Mouse (Mus musculus): Measurements from ENCODE around the gene Rc3h1.
"Not testable (repeated sequence)": the region's sequence is repeated elsewhere in the genome, so short reads cannot be mapped to it uniquely, and the experiment has no call there.

Gene Rc3h1

DNA sequence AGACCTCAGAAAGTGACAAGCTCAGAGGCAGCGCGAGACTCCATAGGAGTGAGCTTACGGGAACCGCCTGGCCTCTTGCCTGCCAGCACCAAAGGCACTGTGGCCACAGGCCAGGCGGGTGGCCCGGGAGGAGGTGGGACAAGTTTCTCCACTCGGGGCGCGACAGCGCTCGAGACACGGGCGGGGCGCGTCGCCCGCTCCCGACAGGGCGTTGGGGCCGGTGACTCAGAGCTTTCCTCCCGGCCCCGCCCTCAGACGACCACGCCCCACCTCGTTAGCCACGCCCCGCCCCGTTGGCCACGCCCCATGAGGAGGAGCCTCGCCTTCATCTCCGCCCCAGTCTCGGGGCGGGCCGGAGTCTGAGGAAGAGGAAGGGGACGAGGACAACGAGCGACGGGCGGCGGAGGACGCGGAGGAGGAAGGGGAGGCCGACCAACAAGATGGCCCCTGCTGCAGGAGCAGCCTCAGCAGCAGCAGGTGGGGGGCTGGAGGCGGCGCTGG is at the start of gene Rc3h1:
Gene Rc3h1 (plus strand): TSS at position 362 of the 501 bp plus-strand sequence.
- DNase-seq (ENCODE audit: low spot score): peak; percentile 95

DNA sequence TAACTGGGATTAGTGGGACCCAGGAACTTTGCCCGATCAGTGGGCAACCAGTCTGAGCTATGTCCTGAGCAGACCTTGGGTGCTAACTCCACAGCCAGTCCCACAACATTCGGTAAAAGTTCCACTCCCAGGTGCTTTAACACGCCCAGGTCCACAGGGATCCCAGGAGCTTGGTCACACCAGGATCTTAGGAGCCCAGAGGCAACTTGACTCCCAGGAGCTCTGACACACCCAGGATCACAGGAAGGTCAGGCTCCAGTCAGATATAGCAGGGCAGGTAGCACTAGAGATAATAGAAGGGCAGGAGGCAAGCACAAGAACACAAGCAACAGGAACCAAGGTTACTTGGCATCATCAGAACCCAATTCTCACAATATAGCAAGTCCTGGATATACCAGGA is 48.1 kb upstream of the Rc3h1 start:
- no peak for DNase-seq (ENCODE audit: low spot score)

DNA sequence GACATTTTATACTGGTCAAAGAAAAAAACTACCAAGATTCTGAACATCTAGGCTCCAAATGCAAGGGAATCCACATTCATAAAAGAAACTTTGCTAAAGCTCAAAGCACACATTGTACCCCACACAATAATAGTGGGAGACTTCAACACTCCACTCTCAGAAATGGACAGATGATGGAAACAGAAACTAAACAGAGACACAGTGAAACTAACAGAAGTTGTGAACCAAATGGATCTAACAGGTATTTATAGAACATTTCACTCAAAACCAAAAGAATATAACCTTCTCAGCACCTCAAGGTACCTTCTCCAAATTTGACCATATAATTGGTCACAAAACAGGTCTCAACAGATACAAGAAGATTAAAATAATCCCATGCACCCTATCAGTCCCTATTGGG is 46.3 kb upstream of the Rc3h1 start:
- DNase-seq (ENCODE audit: low spot score): not testable (repeated sequence)

DNA sequence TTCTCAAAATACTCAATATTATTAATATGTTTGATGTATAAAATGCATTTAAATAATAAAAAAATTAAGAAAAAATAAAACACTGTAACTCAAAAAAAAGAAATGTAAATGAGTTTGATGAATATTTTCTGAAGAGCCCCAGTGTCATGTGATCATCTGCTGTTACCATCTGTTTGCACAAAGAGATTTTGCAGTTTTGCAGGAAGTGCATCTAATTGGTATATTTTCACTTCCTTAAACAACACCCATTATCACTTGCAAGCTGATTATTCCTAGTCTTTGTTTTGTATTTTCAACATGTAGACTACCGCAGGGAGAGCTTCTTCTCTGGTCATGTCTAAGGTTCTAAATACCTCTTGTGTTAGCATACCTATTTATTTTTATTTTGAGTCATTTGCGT is 45.1 kb upstream of the Rc3h1 start:
- no peak for DNase-seq (ENCODE audit: low spot score)

DNA sequence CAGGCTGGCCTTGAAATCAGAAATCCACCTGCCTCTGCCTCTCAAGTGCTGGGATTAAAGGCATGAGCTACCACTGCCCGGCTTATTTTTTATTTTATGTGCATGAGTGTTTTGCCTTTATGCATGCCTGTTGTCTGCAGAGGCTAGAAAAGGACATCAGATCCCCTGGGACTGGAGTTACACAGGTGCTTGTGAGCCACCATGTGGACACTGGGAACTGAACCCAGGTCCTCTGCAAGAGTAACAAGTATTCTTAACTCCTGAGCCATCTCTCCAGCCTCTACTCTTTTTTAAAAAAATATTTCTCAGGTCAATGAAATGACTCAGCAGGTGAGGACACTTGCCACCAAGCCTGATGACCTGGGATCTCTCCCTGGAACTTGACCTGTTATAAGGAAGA is 44.6 kb upstream of the Rc3h1 start:
- DNase-seq (ENCODE audit: low spot score): no peak

DNA sequence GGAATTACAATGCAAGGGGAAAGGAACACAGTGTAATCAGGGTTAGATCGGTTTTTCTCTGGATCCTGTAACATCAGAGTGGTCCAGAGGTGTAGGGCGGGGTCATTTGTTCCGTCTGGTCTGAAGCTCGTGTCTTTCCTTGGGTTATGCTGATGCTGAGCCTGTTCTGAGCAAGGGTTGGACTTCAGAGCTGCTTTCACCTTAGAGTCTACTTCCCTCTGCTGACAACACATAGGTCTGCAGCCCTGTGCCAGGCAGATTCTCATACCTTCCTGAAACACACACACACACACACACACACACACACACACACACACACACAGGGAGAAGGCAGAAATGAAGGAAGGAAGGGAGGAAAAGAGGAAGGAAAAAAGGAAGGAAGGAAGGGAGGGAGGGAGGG is 43.2 kb upstream of the Rc3h1 start:
- DNase-seq (ENCODE audit: low spot score): no peak

DNA sequence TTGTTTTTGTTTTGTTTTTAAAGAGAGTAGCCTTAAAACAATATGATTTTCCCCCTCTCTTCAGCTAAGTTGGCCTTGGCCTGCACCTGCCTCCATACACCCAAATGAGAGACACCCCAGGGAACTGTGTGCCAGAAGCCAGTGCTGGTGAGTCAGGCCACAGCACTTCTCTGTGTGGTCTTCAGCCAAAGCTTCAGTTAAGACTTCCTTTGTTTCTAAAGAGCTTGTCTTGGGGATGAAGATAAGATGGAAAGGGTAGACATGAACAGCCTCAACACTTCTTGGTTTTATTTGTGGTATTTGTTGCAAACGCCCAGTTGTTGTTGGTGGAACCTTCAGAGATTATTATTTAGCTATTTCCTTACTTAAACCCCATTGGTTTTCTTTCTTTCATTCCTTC is 31.5 kb upstream of the Rc3h1 start:
- DNase-seq (ENCODE audit: low spot score): no peak

DNA sequence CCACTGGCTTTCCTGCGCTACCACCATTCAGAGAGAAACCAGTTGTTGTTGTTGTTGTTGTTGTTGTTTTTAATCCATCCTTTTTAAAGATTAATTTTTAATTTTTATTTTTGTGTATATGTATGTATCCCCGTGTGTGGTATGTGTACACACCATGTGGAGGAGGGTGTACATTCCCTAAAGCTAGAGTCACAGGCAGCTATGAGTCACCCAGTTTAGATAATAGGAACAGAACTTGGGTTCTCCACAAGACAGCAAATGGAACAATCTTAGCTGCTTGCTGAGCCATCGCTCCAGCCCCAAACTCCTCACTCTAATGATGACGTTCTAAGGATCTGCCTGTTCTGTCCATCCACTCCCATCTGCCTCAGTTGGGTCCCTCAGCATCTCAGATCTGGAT is 29.2 kb upstream of the Rc3h1 start:
- no peak for DNase-seq (ENCODE audit: low spot score)

DNA sequence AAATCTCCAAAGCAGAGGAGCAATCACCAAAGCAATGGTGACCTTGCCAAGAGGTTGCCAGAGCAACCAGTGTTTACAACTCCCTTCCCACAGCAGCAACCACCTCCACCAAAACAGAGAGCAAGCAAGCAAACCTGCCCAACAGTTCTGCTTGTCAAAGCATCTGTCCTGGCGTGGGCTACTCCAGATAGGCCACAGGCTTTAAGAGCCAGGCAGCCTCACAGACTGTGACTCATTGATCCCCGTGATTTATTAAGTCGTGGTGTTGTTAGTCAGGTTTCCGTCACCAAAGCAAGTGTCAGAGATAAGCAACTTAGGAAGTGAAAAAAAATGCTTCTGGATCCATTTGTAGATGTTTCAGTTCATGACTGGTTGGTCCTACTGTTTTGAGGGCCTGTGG is 27.7 kb upstream of the Rc3h1 start:
- no peak for DNase-seq (ENCODE audit: low spot score)

DNA sequence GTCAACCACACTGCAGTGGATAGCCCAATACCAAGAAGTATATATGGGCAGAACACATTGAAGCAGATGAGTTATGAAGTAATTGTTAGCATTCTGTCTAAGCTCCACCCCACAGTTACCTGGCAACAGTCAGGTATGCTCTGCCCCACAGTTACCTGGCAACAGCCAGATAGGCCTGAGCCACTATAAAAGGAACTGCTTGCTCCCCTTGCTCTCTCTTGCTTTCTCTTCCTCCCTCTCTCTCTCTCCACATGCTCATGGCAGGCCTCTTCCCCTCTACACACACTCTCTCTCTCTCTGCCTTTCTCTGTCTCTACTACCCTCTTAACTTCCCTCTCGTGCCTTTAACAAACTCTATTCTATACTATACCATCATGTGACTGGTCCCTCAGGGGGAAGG is 24.8 kb upstream of the Rc3h1 start:
- DNase-seq (ENCODE audit: low spot score): not testable (repeated sequence)

DNA sequence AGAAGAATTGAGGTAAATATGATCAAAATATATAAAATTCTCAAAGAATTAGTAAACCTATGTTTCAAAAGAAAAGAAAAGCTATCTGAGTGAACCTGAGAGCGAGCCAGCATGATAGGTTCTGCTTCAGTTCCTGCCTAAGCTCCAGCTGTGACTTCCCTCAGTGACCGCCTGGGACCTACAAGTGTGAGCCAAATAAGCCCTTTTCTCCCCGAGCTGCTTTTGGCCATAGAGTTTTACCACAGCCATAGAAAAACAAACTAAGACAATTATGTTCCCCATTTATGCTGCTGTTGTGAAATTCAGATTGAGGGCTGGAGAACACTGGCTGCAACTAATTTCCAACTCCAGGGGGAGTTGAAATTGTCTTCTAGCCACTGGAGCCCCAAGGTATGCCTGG is 24.2 kb upstream of the Rc3h1 start:
- DNase-seq (ENCODE audit: low spot score): no peak

DNA sequence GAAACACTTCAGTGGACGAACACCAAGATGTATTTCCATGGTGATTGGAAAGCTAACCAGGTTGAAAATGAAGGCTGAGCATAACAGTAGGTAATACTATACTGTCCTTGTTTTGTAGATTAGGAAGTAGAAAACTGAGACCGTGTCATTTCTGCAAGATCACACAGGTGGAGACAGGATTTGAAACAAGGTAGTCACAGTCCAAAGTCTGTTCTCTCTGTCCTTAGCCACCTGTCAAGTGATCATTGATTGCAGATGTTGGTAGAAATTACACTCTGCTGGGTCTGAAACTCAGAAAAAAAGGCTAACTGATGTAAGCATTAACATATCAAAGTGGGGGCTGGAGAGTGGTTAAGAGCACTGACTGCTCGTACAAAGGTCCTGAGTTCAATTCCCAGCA is 21.9 kb upstream of the Rc3h1 start:
- DNase-seq (ENCODE audit: low spot score): no peak

DNA sequence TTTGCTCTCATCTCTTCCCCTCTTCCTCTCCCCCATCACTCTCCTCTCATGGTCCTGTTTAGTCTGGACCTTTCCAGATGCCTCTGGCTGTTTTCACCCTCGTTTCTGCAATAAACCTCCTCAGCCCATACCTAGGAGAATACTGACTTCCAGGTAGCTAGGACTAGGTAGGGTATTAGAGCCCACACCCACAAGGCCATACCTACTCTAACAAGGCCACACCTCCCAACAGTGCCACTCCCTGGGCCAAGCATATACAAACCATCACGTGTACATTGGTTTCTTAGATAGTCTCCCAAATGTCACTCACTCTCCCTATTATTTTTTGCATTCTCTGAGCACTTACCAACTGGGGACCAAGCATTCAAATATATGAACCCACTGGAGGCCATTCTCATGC is 21.2 kb upstream of the Rc3h1 start:
- DNase-seq (ENCODE audit: low spot score): no peak

DNA sequence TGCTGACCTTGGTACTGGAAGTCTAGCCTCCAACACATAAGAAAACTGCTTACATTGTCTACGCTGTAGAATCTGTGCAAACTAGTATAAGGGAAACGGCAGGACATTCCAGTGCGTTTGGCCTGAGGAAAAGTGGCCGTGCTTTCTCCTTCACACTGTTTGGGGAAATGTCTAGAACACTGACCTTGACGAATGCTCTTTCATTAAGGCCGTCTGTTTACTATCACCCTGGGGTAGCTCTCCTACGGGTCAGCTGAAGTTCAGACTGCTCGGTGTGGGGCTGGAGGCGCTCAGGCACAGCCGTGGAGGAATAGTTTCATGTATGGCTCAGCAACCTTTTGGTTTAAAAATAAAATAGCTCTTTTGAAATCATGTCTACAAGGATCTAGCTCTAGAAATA is 6.5 kb upstream of the Rc3h1 start:
- DNase-seq (ENCODE audit: low spot score): no peak

DNA sequence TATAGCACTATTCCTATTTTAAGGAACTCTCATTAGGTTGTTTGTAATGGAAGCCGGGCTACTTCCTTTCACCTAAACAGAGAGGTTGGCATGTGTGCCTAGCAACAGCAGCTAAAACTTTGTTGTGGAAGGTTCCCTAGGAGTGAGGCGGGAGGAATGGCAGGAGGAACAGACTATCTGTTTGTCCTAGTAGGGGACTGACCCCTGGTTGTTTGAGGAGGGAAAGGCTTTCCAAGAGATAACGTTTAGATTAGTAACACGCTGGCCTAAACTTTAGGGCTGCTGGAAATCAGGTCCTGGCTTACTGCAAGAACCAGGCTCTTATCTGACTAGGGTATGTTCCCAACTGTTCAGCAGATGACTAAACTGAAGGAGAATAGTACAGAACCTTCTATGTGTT is 2.2 kb upstream of the Rc3h1 start:
- no peak for DNase-seq (ENCODE audit: low spot score)

DNA sequence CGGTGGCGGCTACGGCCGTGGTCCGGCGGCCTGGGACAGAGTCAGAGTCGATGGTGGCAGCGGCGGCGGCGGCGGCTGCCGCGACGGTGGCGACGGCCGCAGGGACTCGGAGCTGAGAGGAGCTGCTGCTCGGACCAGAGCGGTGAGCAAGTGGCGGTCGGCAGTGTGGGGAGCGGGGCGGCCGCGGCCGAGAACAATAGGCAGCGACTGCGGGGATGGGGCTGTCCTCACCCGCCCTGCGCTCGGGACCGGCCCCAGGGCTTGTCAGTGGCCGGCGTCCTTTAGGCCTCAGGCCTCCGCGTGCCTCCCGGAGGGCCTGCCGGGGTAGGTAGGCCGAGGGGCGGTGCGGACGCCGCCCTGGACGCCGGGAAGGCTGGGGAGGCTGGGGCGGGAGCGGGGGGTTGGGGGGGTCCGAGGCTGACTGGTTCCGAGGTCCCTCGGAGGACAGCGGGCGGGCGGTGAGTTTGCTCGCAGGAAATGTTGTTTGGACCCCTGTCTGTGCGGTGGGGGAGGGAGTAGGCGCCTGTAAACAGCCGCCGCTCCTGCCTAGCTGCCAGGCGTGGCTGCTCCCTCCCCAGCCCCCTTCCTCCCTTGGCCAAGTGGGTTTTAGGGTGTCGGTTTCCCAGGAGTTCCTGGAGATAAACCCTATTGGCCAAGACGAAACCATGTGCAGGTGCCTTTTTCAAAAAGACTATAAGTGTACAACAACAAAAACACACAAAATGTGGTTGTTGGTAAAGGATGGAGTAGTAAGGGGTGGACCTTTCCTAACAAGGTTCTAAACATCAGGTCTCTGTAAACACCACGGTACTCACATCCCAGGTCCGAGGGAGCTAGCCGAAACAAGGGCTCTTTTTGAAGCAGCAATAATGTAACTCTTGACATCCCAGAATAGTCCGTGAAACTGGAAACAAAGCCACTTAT is 602 bp downstream of the Rc3h1 start:
- DNase-seq (ENCODE audit: low spot score): peak; percentile 65

DNA sequence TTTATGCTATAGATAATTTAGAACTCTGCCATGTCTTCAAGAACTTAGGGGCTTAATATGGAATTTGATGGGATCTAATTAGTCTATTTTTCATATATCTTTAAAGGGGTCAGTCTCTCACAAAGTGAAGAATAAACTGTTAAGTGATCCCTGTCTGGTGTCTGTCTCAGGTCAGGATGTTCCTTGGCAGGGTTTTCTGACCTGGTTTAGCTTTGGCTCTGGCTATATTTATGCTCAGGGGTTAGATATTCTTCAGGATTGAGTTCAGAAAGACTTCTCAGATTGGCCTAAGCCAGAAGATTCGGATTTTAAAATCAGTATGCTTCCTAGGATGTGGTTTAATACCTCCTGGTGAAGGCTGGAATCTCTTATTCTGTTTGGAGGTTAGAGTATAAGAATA is 4.0 kb downstream of the Rc3h1 start:
- DNase-seq (ENCODE audit: low spot score): no peak

DNA sequence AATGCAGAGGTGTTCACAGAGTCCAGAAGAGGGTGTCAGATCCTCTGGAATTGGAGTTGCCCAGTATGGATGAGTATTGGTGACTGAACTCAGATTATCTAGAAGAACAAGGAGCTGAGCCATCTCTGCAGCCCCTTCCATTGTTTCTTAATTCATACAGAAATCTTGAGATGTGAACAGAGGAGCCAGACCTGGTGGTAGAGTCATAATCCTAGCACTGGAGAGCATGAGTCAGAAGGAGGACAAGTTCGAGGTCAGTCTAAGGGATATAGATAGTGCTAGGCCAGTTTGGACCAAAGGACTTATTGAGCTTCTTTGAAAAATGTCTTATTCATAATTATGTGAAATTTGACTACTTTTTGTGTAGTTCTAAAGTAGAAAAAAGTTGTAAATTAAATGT is 4.6 kb downstream of the Rc3h1 start:
- DNase-seq (ENCODE audit: low spot score): no peak

DNA sequence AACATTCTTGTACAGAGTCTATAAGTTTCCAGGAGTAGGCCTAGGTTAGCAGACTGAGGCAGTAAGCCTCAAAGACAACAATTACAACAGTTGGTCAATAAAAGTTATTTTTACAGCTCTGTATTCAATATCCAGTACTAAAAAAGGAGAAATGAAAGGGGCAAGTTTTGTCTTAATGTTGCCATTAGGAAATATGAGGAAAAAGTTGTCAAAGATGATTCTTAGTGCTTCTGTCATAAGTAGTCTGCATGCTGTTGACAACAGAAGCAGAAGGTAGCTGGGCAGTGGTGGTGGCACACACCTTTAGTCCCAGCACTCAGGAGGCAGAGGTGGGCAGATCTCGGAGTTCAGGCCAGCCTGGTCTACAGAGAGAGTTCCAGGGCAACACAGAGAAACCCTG is 13.2 kb downstream of the Rc3h1 start:
- DNase-seq (ENCODE audit: low spot score): no peak

DNA sequence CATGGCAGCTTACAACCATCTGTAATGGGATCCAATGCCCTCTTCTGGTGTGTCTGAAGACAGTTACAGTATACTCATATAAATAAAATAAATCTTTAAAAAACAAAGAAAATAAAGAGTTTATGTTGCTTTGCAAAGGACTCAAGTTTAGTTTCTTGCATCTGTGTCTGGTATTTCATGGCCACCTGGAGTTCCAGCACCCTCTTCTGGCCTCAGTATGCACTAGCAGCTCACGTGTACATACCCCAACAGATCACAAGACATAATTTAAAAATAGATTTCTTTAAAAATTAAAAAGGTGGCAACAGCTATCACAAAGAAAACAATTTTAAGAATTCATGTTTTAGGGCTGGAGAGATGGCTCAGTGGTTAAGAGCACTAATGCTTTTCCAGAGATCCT is 15.7 kb downstream of the Rc3h1 start:
- no peak for DNase-seq (ENCODE audit: low spot score)

DNA sequence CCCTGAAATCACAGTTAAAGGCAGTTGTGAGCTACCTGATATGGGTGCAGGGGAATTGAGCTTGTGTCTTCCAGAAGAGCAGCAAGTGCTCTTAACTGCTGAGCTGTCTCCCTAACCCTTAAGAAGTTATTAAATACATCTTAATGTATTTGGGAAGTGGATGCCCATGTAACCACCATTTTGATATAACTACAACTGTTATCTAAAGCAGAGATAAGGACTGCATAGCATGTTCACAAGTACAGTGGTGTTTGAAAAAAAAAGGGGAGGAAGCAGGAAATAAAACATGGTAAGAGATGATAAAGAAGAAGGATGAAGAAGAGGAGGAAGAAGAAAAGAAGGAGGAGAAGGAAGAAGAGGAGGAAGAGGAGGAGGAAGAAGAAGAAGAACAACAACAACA is 25.1 kb downstream of the Rc3h1 start:
- DNase-seq (ENCODE audit: low spot score): no peak

DNA sequence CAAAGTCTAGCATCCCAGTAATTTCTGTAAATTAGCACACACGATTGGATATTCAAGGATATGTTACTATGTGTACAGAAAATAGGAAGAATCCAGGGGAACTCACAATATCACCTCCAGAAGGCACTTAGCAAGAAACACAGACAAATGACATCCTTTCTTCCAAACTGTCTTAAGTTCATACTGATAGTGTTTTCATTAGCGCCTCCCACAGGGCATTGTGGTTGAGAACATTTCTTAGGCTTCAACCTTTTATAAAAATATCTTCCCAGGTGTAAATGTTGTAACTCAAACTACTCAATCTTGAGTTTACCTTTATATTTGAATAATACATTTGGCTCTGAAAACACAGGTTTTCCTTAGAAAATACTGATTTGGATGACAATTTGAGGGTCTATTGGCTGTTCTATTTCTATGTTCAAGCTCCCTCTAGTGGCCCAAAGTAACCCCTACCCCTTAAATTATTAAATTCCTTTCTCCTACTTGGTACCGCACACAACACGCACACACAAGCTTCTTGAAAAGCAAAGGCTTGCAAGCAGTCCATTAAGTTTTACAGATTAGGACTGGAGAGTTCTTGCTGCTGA is 27.8 kb downstream of the Rc3h1 start:
- DNase-seq (ENCODE audit: low spot score): peak; percentile 80

DNA sequence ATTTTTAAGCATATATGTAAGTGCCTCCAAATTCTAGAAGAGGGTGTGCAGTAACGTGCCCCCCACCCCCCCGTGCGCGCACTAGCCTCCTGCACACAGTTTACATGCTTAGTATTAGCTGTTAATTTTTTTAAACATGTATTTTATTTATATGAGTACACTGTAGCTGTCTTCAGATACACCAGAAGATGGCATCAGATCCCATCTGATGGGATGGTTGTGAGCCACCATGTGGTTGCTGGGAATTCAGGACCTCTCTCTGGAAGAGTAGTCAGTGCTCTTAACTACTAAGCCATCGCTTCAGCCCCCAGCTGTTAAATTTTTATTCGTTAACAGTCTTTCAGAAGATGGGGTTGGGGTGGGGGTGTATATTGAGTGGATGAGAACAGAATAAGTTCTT is 29.3 kb downstream of the Rc3h1 start:
- peak; percentile 20 for DNase-seq (ENCODE audit: low spot score)

DNA sequence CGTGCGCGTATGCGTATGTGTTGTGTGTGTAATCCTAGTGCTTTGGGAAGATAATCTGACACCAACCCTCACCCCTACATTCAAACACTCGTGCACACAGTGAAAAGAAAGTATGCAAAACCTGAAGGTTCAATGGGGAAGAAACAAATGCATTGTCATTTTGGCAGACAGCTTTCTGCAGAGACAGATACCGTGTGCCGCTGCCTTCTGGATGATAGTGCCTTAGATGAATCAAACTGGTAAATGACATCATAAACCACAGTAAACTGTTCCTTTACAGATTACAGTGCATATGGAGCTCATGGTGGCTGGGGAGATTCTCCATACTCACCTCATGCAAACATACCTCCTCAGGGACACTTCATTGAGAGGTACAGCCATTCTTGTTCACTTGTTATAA is 57.0 kb downstream of the Rc3h1 start:
- DNase-seq (ENCODE audit: low spot score): no peak

All from retina, embryonic 14.5 days (tissue).